Mouse (Mus musculus) urinary bladder, postnatal 36 days (tissue): ENCODE measurements around the gene Lhx1.

Experiments
- DNase-seq, 2 experiments: peaks; one replicate each; pipeline ENCODE4 v3.0.0; 2022; ENCODE audit warnings: low spot score in 2 of 2, mixed read lengths in 1 of 2

Gene Lhx1

GRCm38 (mm10) chr11:84496901-84497300, 28.4 kb downstream of the Lhx1 start:
- DNase-seq, result no peak

- no peak for DNase-seq
Observed at GRCm38 (mm10) chr11:84495774-84496173, 29.6 kb downstream of the Lhx1 start.

GRCm38 (mm10) chr11:84481661-84482060, 43.7 kb downstream of the Lhx1 start:
- DNase-seq, result no peak

GRCm38 (mm10) chr11:84480451-84480850, 44.9 kb downstream of the Lhx1 start:
- no peak for DNase-seq

GRCm38 (mm10) chr11:84476641-84477040, 48.7 kb downstream of the Lhx1 start:
- DNase-seq, result no peak

- DNase-seq, result no peak
Observed at GRCm38 (mm10) chr11:84475991-84476390, 49.3 kb downstream of the Lhx1 start.

- DNase-seq, result no peak
Observed at GRCm38 (mm10) chr11:84473093-84473667, 52.2 kb downstream of the Lhx1 start.
